Mouse (Mus musculus) retina, adult 2 months (tissue): ENCODE data around the gene Dpp6.
"Not testable (repeated sequence)": the region's sequence is repeated elsewhere in the genome, so short reads cannot be mapped to it uniquely, and the experiment has no call there.

Source experiments
- DNase-seq: peaks from one replicate; pipeline ENCODE4 v3.0.0-alpha.2; 2012; ENCODE audit warnings: low read depth, low spot score

The Dpp6 gene

DNA sequence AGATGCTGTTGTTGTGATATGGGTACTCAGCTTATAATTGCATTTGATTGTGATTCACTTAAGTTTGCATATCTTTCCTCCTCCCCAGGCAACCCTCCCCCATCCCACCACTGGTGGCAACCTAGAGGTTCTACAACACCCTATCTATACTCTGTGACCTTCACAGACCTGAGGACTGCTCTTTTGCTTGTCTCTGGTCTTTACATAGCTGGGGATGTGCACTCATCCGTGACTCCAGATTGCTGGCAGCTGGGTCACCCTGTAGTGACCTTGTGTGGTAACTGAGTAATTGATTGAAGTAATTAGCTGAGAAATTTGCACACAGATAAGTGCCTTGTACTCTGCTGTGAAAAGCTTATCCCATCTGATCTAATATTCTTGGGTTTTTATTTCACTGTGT lies 669.1 kb downstream of the Dpp6 start:
- no peak for DNase-seq

DNA sequence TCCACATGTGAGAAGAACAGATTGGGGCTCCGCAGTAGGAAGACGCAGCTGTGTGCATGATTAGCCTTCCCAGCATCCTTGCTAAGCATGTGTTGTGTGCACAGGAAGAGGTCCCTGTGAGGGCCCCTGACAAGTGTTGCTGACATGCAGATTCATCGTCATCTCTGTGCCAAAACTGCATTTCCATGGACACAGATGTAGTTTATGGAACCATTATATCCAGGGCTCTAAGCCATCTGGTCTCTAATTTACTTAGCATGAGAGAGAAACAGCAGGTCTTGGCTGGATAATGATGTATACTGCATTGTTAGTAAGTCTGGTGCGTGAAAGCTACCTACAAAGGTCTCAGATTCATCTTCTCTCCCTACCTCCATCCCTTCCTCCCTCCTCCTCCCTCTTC lies 673.9 kb downstream of the Dpp6 start:
- no peak for DNase-seq

DNA sequence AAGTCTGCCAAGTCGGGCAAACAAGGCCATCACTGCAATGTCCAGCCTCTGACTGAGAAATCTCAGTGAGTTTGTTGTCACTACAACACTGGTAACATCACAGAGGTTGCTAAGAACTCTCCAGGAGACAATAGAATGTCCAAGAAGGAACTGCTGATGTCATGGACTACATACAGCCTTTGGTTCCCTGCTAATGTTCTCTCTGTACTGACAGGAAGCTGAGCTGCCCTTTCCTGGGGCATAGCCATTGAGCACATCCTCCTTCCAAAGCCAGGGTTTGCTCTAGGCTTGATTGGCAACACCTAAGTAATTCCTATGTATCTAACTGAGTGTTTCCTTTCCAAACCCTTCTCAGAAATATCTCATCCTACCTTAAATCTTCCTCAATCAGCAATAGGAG lies 684.3 kb downstream of the Dpp6 start, which contains the start of gene Speer4b:
Gene Speer4b, minus strand, starts transcription at position 101 of the 400 bp plus-strand sequence.
- DNase-seq, result not testable (repeated sequence)

DNA sequence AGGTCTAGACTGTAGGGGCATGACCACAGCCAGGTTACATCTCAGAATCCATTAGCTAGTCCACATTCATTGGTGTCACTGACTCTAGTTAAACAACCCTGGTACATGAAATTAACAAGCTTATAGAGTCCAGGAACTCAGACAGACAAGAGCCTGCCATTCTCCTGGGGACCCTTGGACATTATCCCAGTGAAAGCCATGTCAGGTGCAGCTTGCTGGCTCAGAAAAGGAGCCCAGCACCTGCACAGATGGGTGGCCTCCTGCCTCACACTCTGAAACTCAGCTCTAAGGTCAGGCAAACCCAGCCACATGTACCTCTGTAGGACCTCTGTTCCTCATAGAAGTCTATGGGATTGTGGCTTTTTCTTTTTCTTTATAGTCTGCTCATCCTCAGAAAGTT lies 701.7 kb downstream of the Dpp6 start:
- DNase-seq, result no peak

DNA sequence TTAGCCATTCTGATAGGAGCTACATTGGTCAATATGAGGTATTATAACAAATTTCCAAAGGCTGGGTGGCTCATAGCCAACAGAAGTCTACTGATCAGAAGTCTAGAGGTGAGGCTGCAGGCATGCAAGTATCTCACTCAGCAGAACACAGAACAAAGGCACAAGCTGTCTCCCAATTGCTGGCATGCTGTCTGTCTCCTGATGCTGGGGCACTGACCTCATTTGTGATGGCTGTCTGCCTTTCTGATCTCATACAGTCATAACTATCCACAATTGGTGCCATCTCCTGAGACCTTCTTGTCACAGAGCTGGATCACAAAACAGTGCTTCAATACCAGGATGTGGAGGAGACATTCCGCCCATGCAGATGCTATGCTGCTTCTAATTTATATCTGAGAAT lies 709.9 kb downstream of the Dpp6 start:
- DNase-seq, result no peak

DNA sequence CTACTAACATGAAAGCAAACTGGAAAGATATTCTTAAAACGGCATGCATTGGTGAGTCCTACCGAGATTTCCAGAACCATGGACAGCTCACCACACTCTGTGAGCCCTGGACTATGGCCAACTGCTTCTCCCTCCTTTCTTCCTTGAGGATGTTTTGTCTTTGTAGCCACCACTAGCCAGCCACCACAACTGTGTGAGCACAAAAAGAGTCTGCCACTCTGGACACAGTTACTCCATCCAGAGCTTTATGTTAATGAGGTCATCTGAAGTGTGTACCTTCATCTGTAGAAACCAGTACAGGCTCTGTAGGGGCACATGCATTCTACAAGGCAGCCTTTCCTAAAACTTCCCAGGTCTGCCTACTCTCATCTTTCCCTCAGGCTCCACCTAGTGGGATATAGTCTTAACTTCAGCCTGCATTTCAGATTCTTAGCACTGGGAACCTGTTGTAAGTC lies 727.8 kb downstream of the Dpp6 start:
- no peak for DNase-seq

DNA sequence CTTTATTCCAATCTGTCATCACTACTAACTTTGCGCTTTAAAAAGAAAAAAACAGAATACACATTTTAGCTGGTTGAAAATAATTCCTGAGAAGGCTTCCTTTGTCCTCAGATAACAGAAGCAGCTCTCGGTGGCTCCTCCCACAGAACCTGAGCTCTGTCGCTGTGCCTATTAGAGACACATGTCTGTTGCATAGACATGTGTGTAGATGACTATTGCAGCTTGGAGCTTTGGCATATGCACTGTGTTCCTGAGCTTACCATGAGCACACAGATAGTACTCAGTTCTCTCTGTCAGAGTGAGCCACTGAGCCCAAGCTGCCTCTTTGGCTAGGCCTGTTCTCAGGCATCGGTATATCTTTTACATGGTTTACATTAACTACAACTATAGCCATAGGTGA lies 732.3 kb downstream of the Dpp6 start:
- DNase-seq, result no peak

DNA sequence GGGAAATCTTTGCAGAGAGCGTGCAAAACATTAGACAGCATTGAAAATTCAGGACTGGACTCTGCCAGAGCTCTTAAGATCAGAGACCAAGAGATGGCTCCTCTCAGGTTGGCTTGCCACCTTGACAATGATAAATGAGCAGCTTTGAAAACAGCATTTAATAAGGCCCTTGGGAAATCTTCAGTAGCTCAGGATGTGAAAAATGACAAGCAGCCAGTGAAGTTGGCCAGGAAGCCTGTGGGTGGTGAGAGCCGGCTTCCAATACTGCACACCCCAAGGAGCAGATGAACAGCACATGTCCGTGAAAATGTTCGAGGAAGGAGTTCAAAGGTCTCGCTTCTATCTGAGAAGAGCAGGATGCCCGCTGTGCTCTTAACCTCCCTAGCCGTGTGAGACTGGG lies 748.7 kb downstream of the Dpp6 start:
- no peak for DNase-seq

DNA sequence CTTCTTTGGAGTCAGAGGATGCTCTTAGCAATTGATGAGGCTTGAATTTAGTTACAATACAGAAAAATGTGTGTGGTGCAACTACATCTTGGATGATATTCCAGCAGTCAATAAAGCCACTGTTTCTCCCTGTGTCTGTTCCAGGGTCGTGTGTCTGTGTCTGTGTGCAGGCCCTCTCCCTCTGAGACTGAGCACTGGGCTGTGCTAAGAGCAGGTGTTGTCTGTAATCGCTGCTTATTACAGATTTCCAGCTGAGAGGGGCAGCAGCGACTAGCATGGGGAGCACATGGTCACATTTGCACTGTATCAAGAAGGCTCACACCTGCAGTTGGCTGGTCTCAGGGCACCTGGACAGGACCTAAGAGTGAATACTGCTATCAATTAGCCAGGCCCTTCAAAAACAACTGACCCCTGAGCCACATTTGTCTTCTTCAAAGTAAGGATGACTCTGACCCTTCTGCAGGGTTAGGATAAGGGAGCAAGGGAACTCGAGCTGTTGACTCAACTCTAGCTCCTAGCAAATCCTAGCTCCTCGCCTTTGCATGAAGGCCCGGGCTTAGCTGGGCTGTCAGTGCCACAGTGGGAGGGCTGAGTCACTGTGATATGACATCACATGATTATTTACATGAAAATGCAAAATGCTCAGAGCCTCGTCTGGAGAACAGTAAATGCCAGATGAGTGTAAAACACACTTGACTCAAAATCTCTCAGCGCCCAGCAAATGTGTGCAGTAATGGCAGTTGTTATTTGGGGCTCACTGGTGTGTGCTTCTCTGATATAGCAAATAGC lies 771.2 kb downstream of the Dpp6 start:
- DNase-seq, result no peak

DNA sequence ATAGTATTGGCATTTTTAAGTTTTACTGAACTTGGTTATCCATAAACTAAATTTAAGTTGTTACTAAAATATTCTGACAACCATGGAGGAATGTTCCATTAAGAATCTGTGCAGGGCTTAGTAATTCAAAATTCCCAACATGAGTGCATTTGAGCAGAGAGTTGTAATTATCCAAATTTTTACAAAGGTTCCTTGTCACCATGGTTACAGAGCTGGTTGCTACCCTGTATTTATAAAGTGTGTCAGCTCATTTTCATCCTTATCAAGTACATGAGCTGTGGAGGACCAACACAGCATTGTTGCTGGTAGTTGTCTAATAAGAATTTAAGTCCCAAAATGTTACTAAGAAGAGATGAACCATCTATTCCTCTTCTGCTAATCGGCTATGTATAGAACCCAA lies 787.1 kb downstream of the Dpp6 start:
- no peak for DNase-seq

DNA sequence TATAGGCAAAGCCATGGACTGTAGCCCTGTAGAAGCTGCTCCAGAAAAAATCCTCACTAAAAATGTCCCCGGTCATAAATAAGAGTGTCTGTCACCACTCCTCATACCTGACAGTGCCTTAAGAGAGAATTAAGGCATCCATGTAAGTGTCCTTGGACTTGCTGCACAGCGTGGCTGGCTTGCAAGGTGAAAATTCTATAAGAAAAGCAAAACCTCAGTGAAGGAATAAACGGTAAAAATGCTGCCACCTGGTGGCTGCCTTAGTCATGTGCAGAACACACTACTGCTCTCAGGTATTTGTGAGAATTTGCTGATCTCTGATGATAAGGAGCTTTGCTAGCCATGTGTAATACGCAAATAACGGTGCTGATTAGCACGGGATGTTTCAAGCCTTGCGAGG lies 798.8 kb downstream of the Dpp6 start:
- DNase-seq, result peak; percentile 28

DNA sequence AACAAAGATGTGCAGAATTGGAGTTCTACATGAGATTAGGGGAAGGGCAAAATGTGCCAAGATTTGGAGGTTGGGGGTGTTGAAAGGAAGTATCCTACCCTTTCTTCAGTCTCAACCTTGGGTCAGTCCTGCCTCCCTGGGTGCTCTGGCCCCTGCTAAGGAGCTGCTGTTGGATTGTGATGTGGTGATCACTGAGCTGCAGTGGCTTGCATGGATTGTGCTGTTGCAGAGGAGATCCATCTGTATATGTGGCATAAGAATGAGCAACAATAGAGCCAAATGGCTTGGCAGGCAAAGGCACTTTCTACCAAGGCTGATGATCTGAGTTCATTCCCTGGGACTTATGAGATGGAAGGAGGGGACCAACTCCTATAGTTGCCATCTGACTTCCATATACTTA lies 804.8 kb downstream of the Dpp6 start:
- DNase-seq, result no peak

DNA sequence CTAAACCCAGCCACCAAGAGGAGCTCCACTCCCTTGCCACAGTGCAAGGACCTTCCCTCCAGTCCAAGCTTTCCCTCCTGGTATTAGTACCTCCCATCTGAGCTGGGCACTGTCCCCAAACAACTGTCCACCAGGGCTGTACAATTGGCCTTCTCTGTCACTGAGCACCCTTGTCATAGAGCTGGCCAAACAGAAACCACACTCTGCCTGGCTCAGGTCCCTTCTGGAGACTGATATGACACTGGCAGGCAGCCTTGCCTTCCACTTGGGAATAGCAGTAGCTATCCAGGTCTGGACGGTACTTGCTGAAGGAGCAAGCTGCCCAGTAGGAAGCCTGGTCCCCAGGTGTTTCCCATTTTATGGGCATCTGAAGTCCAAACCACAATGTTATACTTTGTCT lies 806.9 kb downstream of the Dpp6 start:
- no peak for DNase-seq

DNA sequence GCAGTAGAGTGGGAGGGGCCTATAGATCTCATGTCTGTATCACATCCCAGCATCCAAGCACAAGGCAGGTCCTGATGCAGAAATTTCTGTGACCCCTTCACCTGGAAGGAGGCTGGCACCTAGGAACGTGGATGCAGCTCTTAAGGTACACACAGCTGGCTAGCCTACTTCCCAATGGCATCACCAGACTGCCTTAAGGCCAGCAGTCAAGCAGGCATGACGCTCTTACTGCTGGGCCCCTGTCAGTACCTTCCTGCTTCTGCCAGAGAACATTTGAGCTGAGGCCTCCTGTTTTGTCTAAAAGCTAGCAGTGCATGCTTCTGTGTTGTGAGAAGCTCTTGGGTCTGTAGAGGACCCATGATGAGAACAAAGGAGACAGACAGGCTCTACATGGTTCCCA lies 815.1 kb downstream of the Dpp6 start:
- DNase-seq, result no peak

DNA sequence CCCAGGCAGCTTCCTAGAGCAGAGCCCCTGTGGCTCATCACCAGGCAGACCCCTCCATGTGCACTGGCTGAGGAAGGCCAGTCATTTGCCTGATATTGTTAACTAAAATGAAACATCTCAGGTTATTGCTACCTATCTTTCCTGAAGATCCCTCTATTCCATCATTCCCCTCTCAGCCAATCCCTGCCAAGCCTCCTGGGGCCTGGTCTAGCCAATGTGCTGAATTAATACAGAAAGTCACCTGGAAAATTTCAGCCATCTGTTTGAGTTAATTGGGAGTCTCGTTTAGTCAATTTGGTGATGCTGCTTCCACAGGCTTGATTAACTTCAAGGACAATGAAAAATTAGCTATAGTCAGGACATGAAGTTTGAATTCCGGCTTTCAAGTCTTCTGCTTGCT lies 818.9 kb downstream of the Dpp6 start:
- DNase-seq, result no peak

DNA sequence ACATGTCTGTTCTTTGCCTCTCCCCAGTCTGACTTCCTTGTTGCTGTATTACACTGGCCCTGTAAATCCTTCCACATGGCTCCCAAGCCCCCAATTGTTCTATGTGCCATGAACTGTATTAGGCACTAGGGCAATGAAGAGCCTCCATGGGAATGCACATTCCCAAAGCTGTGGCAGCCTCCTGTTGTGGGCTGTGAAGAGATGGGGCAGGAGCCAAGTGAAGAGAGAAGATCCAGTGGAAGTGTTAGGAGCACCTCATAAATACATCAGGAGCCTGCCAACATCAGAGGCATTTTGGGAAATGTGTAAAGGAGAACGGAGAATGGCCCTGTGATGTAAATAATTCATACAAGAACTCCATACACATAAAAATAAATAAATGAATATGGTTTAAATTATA lies 824.9 kb downstream of the Dpp6 start:
- no peak for DNase-seq

DNA sequence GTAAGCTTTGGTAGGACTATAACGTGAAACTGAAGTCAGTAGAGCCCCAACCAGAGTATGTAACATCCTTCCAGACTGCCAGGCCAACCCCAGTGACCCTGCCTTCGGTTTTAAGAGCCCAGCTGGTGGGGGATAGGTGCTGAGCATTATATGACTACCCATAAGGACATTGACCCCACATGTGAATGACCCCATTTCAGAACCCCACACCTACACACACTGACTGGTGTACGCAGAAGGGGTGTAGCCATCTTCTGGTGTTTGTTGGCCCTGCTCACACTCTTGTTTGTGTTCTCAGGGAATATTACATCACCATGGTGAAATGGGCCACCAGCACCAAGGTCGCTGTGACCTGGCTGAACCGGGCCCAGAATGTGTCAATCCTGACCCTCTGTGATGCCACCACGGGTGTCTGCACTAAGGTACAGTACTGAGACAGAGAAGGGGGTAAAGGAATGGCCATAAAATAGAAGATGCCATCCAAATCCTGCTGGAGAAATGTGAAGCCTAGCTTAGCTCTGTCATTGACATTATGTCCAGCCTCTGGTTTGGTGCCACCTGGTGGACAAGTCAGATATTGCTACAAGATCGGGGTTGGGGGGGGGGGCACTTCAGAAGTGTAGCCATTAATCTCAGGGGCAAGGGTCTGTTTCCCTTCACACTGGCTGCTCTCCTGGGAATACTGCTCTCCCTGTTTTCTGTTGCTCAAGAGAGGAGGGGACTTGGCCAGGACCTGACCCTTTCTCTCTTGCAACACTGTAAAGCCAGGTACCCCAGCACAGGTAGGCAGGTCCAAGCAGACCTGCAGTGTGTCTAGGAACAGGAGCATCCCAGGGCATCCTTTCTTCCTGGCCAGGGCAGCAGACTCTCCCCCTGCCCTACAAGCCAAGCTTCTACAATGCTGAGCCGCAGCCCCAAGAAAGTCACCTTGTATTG lies 835.1 kb downstream of the Dpp6 start:
- peak; percentile 25 for DNase-seq

DNA sequence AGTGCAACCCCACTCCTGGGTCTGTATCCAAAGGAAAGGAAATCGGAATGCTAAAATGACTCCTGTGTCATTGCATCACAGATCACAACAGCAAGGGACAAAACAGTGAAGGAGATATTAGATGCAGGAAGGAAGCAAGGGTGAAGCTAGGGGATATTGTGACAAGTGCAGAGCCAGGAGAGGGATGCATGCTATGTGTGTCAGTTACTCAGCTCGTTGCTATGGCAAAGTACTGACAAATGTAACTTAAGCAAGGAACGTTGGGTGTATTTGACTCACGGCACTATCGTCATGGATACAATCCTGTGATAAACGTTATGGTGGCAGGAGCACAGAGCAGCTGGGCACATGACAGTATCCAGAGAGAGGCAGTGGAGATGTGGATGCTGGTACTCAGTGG lies 839.1 kb downstream of the Dpp6 start:
- DNase-seq, result no peak

DNA sequence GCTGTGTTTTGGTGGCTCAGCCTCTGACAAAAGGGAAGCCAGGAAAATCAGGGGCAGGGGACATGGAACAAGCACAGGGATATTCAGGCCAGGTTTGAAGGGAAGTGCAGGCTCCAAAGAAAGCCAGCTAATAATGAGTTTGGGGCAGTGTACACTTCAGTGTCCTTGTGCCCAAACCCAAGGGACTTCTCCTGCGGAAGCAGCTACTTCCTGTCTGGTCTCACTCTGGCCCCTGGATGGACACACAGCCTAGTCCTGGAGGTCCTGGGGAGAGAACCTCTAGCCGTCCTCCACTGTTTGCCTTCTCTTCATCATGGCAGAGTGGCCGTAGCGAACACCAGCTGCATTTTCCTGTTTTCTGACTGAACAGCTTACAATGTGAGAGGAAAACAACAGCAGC lies 840.7 kb downstream of the Dpp6 start:
- no peak for DNase-seq

DNA sequence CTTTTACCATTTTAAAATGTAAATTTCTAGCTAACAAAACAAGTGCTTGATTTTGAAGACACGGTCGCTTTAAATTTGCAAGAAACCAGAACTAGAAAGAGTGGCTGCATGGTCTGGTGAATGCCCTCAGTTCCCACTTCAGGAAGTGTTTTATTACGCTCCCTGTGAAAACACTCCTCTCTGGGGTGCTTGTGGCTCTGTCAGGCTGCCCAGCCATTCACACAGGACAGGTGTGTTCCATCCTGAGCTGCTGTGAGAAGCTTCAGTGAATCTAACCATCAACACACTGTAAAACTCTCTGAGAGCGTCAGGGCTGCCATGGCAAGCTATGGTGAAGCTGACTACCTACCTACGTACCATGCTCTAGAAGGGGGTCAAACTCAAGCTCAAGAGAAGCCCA lies 841.2 kb downstream of the Dpp6 start:
- no peak for DNase-seq

DNA sequence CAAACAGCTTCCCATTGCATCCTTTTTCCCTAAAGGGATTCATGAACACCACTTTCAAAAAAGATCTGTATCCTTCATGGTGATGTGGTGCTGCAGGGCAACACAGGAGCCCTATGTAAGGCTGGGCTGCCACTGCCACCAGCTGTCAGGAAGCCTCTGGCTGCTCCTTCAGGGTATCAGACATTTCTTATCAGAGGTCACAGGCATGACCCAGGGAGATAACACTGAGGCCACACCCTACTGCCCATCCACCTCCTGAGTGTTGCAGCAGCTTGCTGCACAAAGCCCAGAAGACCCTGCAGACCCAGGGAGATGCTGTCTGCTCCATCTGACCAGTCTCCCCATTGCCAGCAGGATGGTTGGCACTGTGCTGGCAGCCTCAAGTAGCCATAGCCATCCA lies 841.6 kb downstream of the Dpp6 start:
- no peak for DNase-seq

DNA sequence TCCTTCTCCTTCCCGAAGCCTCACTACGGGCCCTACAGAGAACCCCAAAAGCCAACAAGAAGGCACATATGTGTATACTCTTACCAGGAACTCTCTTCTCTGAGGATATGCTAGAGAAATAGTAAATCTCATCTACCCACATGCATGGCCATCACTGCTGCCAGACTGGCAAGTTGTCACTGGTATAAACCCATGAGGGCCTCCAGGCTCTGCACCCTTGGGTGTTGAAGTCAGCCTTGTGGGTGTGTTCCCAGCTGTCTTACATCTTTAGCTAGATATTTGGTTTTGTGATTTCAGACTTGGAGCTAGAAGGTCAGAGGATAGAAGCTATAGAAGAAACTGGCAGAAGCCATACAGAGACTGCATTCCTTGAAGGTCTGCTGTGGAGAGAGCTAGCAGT lies 842.0 kb downstream of the Dpp6 start:
- DNase-seq, result no peak

DNA sequence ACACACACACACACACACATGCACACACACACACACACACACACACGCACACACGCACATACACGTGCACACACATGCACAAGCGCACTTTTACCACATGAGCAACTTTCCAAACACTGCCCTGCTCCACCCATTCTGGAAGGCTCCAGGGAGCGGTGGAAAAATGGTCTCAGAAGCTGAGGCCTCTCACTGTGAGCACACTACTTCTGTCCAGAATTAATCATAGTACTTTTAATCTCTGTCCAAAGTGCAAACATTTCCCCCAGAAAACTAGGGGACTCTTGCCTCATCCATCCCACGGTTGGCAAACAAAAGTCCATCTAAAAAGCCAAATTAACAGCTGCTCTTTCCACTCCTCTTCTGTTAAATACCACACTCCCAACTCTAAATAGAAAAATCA lies 842.8 kb downstream of the Dpp6 start:
- DNase-seq, result no peak
